19 mouse cellular contexts compared by ENCODE assay signal in the genomic region with DNA sequence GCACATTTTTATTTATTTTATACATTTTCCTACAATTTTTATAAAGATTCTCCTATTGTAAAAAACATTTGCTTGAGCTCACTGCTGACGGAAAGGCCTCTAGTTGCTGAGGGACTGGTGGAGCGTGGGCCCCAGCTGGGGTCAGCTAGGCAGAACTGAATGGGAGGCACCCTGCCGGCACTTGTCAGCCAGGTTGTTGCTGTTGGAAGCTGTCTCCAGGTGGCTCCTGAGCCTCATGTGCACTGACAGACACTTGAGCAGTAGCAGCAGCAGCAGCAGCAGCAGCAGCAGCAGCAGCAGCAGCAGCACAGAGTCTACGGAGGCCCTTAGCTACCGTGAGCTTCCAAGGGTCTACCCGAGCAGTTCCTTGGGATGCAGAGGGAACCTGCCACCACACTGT. TPM values are rescaled to one million over a fixed set of nuclear protein-coding genes. Genes with fewer than 3 reads are reported as not detected.
DNase-seq lines count a peak whose midpoint lies in the region; ATAC-seq lines count a peak whose summit lies in the region.
"Had no signal": no experiment of that assay in that cellular context is flagged by ENCODE, and none has a peak within 500 bp of the region (broad histone marks: within the 10 kb centered on the region; RNA-seq: fewer than 3 reads in every experiment).

No protein-coding gene starts in this region.

- H3K4me2 ChIP-seq in forebrain, embryonic 15.5 days (replicated peaks) = no peak overlapping the region
- H3K4me2 ChIP-seq in heart, embryonic 14.5 days (ENCODE audit: low read length) = peak overlapping the region; percentile 25; the same call in 1 of the 2 replicates
- H3K4me2 ChIP-seq in liver, embryonic 15.5 days = no peak overlapping the region
- H3K4me2 ChIP-seq: intestine, embryonic 15.5 days; midbrain, embryonic 13.5 days; neural tube, embryonic 13.5 days had no signal

- intact Hi-C loops in left cerebral cortex, postnatal 4 days (cut with DNase I) = no loop called here
- intact Hi-C loops in left cerebral cortex, postnatal 10 days (cut with DNase I) = no loop called here
- intact Hi-C loops in gastrocnemius, postnatal 36 days (cut with DNase I) = no loop called here

- peaks cover 6% of the 10 kb centered on the region; the same call in 1 of the 2 replicates for H3K4me1 ChIP-seq in forebrain, embryonic 15.5 days
- no peaks in the 10 kb centered on the region for H3K4me1 ChIP-seq in forebrain, embryonic 10.5 days
- peaks cover 14 to 32% of the 10 kb centered on the region in 2 experiments for H3K4me1 ChIP-seq in heart, embryonic 14.5 days (ENCODE audit: control insufficient read depth in 2 of 2, insufficient read depth in 2 of 2, low read length in 2 of 2)
- peaks cover 54% of the 10 kb centered on the region for H3K4me1 ChIP-seq in liver, embryonic 15.5 days (replicated peaks)
- H3K4me1 ChIP-seq: intestine, embryonic 15.5 days had no signal

- peak overlapping the region; percentile 65 for H3K27ac ChIP-seq in forebrain, embryonic 15.5 days (replicated peaks)
- H3K27ac ChIP-seq in forebrain, embryonic 10.5 days = no peak overlapping the region
- H3K27ac ChIP-seq in heart, embryonic 14.5 days (replicated peaks in 1 of 2; ENCODE audit: control insufficient read depth in 1 of 2, insufficient read depth in 1 of 2, low read depth in 2 of 2, low read length in 2 of 2) = peak overlapping the region; percentile 66 to 90
- H3K27ac ChIP-seq in liver, embryonic 15.5 days (replicated peaks) = peak overlapping the region; percentile 83; the same call in 1 of the 2 replicates
- H3K27ac ChIP-seq: intestine, embryonic 15.5 days; left cerebral cortex, adult 2 months; midbrain, embryonic 13.5 days; neural tube, embryonic 13.5 days had no signal

- no peaks in the 10 kb centered on the region for H3K9me3 ChIP-seq in forebrain, embryonic 15.5 days
- H3K9me3 ChIP-seq in forebrain, embryonic 10.5 days = no peaks in the 10 kb centered on the region
- H3K9me3 ChIP-seq in heart, embryonic 14.5 days (ENCODE audit: control insufficient read depth, low read length) = no peaks in the 10 kb centered on the region
- H3K9me3 ChIP-seq in liver, embryonic 15.5 days (replicated peaks) = no peaks in the 10 kb centered on the region
- H3K9me3 ChIP-seq: intestine, embryonic 15.5 days; midbrain, embryonic 13.5 days; neural tube, embryonic 13.5 days had no signal

- H3K4me3 ChIP-seq in forebrain, embryonic 15.5 days = no peak overlapping the region
- no peak overlapping the region for H3K4me3 ChIP-seq in forebrain, embryonic 10.5 days
- H3K4me3 ChIP-seq in heart, embryonic 14.5 days (ENCODE audit: control insufficient read depth in 1 of 2, insufficient read depth in 1 of 2, low read depth in 1 of 2, low read length in 2 of 2) = no peak overlapping the region
- no peak overlapping the region for H3K4me3 ChIP-seq in liver, embryonic 15.5 days (replicated peaks)
- H3K4me3 ChIP-seq: intestine, embryonic 15.5 days; left cerebral cortex, adult 2 months; midbrain, embryonic 13.5 days; neural tube, embryonic 13.5 days had no signal

- H3K9ac ChIP-seq in forebrain, embryonic 15.5 days (replicated peaks) = no peak overlapping the region
- peak overlapping the region; percentile 57; the same call in 1 of the 2 replicates for H3K9ac ChIP-seq in heart, embryonic 14.5 days (ENCODE audit: low read length)
- H3K9ac ChIP-seq in liver, embryonic 15.5 days = no peak overlapping the region
- H3K9ac ChIP-seq: intestine, embryonic 15.5 days; midbrain, embryonic 13.5 days; neural tube, embryonic 13.5 days had no signal

- H3K36me3 ChIP-seq in forebrain, embryonic 15.5 days = peaks cover 63% of the 10 kb centered on the region
- peaks cover 99% of the 10 kb centered on the region for H3K36me3 ChIP-seq in forebrain, embryonic 10.5 days (replicated peaks)
- H3K36me3 ChIP-seq in heart, embryonic 14.5 days (ENCODE audit: control insufficient read depth, insufficient read depth, low read length) = peaks cover 80% of the 10 kb centered on the region
- H3K36me3 ChIP-seq in liver, embryonic 15.5 days (replicated peaks) = peaks cover 95% of the 10 kb centered on the region

- 88% methylated on average over 6 of the region's 6 CpGs for WGBS in forebrain, embryonic 15.5 days
- 86% methylated on average over 6 of the region's 6 CpGs for WGBS in forebrain, embryonic 10.5 days
- 34% methylated on average over 6 of the region's 6 CpGs for WGBS in heart, embryonic 14.5 days
- 78% methylated on average over 6 of the region's 6 CpGs for WGBS in liver, embryonic 15.5 days (ENCODE audit: insufficient replicate concordance)

- no peak for DNase-seq in forebrain, embryonic 10.5 days (ENCODE audit: extremely low spot score, low spot score)
- no peak for DNase-seq in heart, adult 18-20 months
- peak; percentile 48 for DNase-seq in left cerebral cortex, postnatal 4 days
- no peak for DNase-seq in left cerebral cortex, postnatal 10 days (ENCODE audit: extremely low spot score in 1 of 2, low spot score in 2 of 2)
- DNase-seq in gastrocnemius, postnatal 36 days = no peak
- DNase-seq: adrenal gland, postnatal 36 days; cerebellum, adult 2 months; gastrocnemius, postnatal 10 days; kidney, postnatal 36 days; lung, postnatal 10 days; thymus, postnatal 14 days had no signal

- H3K27me3 ChIP-seq in forebrain, embryonic 15.5 days = no peaks in the 10 kb centered on the region
- H3K27me3 ChIP-seq in forebrain, embryonic 10.5 days (ENCODE audit: poor library complexity, severe bottlenecking) = no peaks in the 10 kb centered on the region
- H3K27me3 ChIP-seq in heart, embryonic 14.5 days (ENCODE audit: control insufficient read depth, insufficient read depth, low read length) = no peaks in the 10 kb centered on the region
- no peaks in the 10 kb centered on the region for H3K27me3 ChIP-seq in liver, embryonic 15.5 days
- H3K27me3 ChIP-seq: CH12.LX; intestine, embryonic 15.5 days; midbrain, embryonic 13.5 days; neural tube, embryonic 13.5 days had no signal

- no peak for ATAC-seq in forebrain, embryonic 15.5 days (replicated peaks)
- no peak for ATAC-seq in heart, embryonic 14.5 days (ENCODE audit: insufficient number of reproducible peaks, insufficient read depth, low FRiP score, low read depth)
- no peak for ATAC-seq in liver, embryonic 15.5 days (ENCODE audit: insufficient read depth)
- ATAC-seq: intestine, embryonic 15.5 days; midbrain, embryonic 13.5 days had no signal

RNA-seq across cellular contexts. Expression of a gene that starts 27.0 kb away (rescaled TPM):
- polyA plus RNA-seq in forebrain, embryonic 15.5 days (2015; fragmentation: Nextera tagmentation; extraction: Ambion mirVana) = 144 and 155 TPM in 2 replicates
- 139 and 156 TPM in 2 replicates for polyA plus RNA-seq in forebrain, embryonic 10.5 days (2016; fragmentation: Nextera tagmentation; extraction: Ambion mirVana)
- 81.3 and 88.1 TPM in 2 replicates for polyA plus RNA-seq in heart, embryonic 14.5 days (2014; fragmentation: Nextera tagmentation; extraction: Ambion mirVana)
- 10 to 100 TPM; 55.9 to 65.9 TPM for total RNA-seq in heart, adult 18-20 months (2021)
- 10 to 100 TPM; 81.9 to 85.9 TPM for total RNA-seq in left cerebral cortex, postnatal 4 days (2021)
- total RNA-seq in left cerebral cortex, postnatal 10 days (2021) = 100 to 1,000 TPM in 1 of 2 experiments, 10 to 100 TPM in 1; 85.1 to 104 TPM
- 57.1 and 65.1 TPM in 2 replicates for polyA plus RNA-seq in liver, embryonic 15.5 days (2015; fragmentation: Nextera tagmentation; extraction: Ambion mirVana)
- 10 to 100 TPM; 35.5 to 41.4 TPM for total RNA-seq in gastrocnemius, postnatal 36 days (2021)

RNA-seq across cellular contexts. Expression of a gene that starts 29.5 kb away (rescaled TPM):
- polyA plus RNA-seq in forebrain, embryonic 15.5 days (2015; fragmentation: Nextera tagmentation; extraction: Ambion mirVana) = 12.4 and 12.9 TPM in 2 replicates
- 16.0 and 17.9 TPM in 2 replicates for polyA plus RNA-seq in forebrain, embryonic 10.5 days (2016; fragmentation: Nextera tagmentation; extraction: Ambion mirVana)
- 17.8 and 19.5 TPM in 2 replicates for polyA plus RNA-seq in heart, embryonic 14.5 days (2014; fragmentation: Nextera tagmentation; extraction: Ambion mirVana)
- 10 to 100 TPM; 12.2 to 12.3 TPM for total RNA-seq in heart, adult 18-20 months (2021)
- 10 to 100 TPM; 11.6 to 13.5 TPM for total RNA-seq in left cerebral cortex, postnatal 4 days (2021)
- total RNA-seq in left cerebral cortex, postnatal 10 days (2021) = 10 to 100 TPM; 11.9 to 12.8 TPM
- 5.3 and 5.6 TPM in 2 replicates for polyA plus RNA-seq in liver, embryonic 15.5 days (2015; fragmentation: Nextera tagmentation; extraction: Ambion mirVana)
- 1 to 10 TPM; 7.0 TPM for total RNA-seq in gastrocnemius, postnatal 36 days (2021)
